Mouse (Mus musculus) T-helper 1 cell (primary cell): ENCODE measurements at regions not wholly inside any gene's neighbourhood (a gene's known extent, or its start where the extent isn't known, plus 50 kb on each side); places are given as distances from the start of the nearest gene placed in this dataset.

Experiments used
- in situ Hi-C: fragments of 300-600 bp; cut with MboI, MseI; formaldehyde crosslinking; loops from one replicate; pipeline ENCODE4 v1.15.1; 2025; ENCODE audit warnings: high pct_unique_total_duplicates

DNA sequence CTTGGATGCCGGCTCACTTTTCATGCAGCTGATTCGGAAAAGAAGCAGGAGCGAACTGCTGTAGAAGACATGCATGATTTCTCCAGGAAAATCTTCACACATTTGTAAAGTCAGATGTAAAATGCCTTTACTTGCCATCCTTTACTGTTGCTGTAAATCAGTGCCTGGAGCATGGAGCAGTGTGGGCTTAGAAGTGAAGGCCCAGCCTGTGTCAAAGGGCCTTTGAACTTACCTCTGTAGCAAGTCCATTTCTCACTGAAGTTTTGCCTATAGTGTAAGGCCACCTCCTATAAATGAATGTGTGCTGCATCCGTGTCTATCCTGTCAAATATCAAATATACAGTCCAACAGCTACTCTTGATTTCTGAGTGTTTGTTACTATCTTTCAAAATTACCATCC is 368.9 kb downstream of the Lrriq3 start:
- in situ Hi-C loops = no loop called here

DNA sequence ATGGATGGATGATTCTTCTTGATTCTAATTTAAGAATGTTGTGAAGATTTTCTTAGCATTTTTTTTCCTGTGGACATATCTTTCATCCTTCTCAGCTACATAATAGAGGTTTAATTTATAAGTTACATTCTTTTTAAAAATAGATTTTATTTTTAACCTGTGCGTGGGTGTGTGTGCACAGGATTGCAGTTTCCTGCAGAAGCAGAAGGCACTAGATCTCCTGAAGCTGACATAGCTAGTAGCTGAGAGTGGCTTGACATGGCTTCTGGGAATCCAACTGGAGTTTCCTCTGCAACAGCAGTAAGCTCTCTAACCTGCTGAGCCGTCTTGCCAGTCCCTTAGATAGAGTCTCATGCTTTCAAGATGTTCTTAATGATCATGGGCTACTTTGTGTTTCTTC is 377.5 kb downstream of the Lrriq3 start:
- in situ Hi-C loops = no loop called here

DNA sequence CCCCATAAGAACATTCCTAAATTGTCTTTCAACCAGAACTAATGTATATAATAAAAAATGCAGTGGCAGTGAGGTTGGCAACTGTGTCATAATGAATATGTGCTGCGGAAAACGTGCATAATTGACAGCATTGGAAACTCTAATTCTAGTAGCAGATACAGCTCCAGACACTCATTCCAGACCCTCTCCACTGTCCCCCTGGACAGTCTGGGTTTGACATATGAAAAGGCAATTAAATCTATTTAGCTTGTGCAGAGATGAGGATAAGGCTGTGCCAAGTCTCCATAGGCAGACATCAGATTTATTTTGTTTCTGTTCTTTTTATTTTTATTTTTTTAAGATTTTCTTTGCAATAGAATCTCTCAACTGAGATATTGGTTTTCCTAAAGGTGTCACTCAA is 392.3 kb downstream of the Lrriq3 start:
- in situ Hi-C loops = no loop called here

DNA sequence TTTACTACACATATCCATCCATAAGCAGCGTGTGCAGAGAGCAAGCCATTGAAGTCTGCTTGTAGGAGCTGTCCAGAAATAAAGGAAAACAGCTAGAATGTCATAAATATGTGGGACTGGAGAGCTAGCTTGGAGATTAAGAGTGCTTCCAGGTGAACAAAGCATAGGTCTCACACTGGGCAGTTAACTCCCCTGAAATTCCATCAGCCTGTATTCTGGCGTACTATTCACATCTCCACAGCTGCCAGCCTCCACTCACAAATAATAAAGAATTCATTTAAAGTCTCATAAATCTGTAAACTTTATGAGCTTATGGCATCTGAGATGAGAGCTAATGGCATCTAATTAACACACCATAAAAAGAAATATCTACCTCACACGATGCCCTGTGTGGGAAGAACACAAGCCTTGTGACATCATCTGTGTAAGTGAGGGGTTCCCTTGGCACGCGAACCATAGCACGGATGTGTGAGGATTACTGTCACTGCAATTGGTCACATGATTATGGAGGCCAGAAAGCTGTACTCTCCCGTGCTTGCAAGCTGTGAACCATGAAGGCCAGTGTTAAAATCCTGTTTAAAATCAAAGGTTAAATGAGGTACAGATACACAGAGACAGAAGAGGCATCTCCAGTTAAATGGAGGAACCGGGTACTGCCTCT is 394.8 kb downstream of the Lrriq3 start:
- in situ Hi-C loops = no loop called here

DNA sequence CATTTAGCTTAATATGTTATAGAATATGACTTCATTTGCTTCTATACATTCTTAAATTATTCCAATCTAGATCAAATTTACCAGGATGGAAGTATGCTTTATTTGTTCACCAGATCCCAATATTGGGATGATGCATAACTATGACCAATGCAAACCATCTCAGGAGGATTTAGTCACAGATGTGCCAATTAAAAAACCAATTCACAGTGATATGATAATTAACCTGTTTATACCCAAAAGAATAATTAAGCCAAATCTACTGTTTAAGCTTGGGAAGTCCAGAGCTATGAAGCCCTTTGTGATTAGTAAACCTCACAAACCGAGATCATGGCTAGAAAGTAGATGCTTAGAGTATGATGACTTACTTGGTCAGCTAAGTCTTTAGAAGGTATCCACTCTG is 397.4 kb downstream of the Lrriq3 start:
- in situ Hi-C loops = no loop called here

DNA sequence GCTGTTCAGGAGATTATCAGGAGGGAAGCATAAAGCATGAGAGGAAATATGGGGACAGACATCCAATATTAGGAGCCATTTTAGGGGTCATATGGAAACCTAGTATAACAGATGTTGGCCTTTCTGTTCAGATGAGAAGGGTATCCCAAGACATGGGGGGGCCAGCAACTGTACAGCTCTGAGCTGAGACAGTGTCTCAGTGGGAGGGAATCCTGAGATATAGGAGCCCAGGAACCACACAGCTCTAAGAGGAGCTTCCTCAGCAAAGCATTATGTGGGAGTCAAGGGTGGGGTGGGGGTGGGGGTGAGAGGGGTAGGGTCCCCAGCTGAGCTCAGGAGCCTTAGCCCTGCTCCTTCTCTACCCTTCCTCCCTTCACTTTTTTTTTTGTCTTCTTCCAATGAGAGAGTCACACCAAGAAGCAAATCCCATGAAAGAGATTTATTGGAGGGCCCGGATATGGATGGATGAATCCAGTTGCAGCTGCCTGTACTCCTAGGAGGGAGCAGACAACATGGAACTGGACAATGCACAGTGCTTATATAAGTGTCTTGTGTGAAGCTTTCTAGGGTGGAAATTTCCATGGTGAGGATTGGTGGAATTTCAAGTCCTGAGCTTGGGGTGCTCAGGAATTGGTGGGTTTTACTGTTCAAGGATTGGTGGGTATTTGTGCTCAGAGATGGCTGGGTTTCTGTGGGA is 417.1 kb downstream of the Lrriq3 start:
- in situ Hi-C loops = no loop called here

DNA sequence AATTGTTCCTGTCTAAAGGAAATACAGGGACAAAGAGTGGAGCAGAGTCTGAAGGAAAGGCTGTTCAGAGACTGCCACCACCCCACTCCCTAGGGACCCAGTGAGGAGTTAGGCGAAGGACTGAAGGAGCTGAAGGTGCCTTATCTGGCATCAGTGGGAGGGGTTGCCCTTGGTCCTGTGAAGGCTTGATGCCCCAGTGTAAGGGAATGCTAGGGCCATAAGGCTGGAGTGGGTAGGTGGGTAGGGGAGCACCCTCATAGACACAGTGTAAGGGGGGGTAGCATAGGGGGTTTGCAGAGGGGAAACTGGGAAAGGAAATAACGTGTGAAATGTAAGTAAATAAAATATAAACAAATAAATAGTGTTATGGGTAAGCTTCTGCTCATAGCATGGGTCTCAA is 420.7 kb downstream of the Lrriq3 start:
- in situ Hi-C loops = no loop called here

DNA sequence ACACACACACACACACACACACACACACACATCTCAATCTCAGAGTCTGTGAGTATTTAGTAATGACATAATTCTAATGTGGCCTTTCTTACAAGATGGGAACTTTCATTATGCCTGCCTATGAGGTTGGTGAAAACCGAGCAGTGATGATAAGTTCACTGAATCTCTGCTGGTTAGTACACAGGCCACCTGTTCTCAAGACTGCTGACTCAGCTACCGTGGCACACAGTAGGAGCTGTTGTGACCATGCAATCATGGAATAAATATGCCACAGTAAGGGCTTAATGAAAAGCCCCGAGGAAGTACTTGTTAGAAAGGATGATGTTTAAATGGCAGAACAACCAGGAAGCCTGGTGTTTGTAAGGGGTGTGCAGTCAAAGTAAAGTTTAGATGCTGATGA is 436.1 kb downstream of the Lrriq3 start:
- in situ Hi-C loops = no loop called here

DNA sequence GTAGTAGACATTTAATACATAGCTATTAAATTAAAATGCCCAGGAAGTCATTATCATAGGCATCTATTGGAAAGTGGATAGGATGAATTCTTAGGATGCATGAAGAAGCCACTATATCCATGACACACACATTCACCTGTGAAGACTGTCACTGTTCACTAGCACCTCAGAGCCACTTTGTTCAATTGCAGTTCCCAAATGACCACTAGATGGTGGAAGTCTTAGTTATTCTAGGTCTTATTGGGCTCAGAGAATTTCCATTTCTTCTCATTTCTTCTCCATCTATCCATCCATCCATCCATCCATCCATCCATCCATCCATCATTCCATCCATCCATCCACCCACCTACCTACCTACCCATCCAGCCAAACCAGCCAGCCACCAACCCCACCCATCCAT is 437.6 kb downstream of the Lrriq3 start:
- in situ Hi-C loops = no loop called here

DNA sequence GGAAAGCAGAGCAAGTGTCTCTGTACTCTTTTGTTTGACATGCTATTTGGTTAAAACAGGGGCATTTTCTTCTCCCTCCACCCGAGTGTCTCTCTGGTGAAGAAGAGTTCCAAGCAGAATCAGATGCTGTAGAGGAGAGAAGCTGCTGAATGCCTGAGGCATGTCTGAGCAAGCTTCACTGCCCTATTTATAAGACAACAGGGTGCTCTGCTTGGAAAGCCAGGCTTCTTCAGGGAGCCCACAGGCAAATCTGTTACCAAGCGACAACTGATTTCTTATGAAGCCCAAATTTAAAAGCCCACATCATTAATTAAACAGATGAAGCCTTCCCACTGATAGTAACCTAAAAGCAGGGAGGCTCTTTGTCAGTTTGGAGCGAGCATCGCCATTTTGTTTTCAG is 438.8 kb downstream of the Lrriq3 start:
- in situ Hi-C loops = no loop called here

DNA sequence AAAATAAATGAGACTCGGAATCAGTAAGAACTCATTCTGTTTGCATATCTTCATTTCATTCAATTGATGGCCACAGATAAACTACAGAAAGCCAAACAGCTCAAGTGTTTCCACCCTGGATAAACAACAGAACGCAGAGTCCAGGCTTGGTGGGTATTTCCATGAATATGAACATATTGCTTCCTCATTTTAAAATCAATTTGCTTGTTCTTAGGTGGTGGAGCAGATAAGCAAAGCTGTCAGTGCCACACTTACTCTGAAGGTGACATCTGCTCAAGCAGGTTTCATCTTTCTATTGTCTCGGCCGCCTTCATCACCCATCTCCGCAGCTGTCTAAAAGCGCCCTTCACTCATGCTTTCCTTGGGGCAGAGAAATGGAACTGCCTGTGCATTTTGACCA is 455.0 kb downstream of the Lrriq3 start:
- in situ Hi-C loops = no loop called here

DNA sequence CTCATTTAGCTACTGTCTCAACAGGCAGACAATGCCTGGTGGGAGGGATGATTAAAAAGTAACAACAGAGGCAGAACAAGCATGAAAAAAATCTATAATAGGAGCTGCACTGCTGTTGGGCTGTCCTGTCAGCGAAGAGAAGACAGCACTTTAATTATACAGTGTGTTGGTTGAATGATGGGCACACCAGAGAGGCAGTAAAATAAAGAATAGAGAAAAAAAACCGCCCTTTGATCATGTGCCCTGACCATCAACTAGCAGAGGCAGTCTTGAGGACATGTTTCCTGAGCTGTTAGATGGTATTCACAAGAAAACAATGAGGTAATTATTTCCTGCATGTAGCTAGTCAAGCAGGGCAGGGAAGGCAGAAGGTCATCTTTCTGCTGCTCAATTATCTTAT is 483.9 kb downstream of the Lrriq3 start:
- in situ Hi-C loops = no loop called here

DNA sequence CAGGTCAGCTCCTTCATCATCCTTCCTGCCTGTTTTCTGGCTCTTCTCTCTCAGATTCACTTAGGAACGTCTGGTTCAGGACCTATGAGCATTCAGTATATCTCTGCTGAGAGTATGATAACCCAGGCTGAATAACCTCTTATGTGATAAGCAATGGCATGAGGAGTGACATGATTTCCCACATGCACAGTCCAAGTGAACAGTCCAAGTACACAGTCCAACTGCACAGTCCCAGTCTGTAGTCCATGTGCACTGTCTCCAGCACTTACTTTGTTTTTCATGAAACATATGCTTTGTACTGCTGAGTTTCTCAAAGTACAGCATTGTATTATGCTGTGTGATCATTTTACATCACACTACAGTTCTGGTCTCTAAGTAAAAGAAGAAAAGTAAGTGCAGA is 510.8 kb downstream of the Lrriq3 start:
- in situ Hi-C loops = no loop called here
